Mouse (Mus musculus) adrenal gland, adult 8-10 months (tissue): ENCODE results near the gene Trhde. TPM values are rescaled to one million over a fixed set of nuclear protein-coding genes. Genes with fewer than 3 reads are reported as not detected.

Experiments
- DNase-seq: peaks from one replicate; pipeline ENCODE4 v3.0.0; 2022
- total RNA-seq, 4 experiments: library from RNA; stranded (reverse); gene quantifications; 2 replicates each; pipeline ENCODE4 v1.2.4; 2022

Trhde gene
- total RNA-seq, 4 experiments from 2014 or later = 0.17 to 0.62 (median 0.31) TPM

DNA sequence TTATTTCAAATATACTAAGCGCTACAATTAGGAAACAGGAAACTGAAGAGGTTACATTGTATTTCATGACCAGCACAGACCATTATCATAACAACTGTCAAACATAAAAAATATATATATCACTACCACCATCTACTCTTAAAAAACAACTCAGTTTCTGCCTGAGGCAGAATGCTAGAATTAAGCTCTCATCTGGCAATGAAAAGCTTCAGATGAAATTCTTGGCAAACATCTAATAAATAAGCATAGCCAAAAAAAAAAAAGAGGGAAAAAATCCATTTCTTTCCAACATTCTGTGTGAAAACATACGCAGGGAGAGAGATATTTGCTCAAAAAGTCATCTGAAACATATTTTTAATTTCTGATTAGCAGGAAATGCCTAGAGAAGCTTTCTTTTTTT is 67.0 kb downstream of the Trhde start:
- no peak for DNase-seq

DNA sequence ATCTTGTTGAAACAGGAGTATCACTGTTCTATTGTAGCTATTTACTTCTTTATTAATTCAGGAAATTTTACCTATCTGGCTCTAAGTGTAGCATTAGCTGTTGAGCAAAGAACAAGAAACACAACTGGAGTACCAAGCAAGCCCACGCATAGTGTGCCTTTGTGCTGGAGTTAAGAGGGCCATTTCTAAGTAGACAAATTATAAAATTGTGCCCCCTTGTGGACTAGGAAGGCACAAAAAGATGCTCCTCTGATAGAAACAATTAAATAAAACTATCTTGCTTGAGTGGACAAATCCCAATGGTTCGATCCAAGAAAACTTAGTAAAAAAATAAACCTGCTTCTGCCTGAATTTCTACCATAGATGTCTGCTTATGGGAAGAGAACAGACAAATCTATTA is 76.5 kb downstream of the Trhde start:
- no peak for DNase-seq

DNA sequence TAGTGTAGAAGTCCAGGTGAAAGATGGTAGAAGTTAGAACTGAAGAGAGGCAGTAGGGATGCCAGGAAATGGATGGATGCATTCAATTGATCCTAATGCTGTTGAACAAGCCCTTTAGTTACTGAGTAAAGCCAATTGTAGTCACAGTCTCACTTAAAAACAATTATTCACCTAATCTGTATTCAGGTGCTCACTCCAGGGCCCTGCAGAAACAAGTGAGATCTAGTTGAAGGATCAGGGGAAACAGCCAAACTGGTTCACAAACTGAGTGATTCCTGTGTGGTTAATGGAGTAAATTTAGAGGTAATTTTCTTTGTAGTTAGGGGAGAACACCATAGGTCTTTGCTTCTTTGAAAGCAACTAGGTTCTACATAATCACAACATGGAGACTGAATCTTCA is 100.3 kb downstream of the Trhde start:
- no peak for DNase-seq

DNA sequence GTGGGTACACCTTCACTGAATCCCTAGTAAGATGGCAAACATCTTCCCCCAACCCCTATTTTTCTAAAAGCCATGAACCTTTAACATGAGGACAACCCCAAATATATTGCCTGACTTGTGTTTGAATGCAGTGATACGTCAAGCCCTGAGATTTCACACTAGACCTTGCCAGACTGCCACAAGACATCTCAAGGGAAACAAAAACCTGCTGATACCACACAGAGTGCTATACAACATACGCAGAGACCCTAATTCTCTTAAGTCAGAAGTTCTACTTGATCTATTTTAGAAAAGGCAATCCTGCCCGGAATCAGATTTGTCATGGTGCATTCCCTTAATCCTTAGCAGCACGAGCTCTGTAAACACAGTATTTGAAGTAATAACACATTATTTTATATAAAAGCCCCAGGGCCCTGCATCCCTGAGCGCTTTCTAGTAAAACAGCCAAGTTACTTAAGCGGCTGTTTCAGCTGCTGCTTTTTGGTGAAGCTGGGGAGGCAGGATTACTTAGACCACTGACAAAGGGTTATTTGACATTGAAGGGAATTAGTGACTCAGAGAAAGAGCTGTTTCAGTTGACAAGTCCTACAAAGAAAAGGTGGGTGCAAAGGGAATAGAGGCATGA is 130.2 kb downstream of the Trhde start:
- DNase-seq = no peak

DNA sequence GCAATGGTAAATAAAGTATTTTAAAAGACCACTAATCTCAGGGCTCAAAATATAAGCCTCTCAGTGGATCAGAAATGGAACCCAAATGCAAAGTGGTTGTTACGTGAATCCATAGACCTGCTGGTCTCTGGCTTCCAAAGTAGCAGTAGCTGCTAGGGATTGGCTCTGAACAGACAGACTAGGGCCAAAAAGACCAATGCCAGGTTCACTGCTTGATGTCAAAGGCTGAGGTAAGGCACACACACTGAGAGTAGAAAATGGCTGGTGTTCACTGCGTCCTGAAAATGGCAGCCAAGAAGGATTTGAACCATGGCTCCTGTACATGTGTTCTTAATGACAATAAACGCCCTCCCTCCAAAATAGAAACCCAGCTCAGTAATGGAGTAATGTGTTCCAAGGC is 209.1 kb downstream of the Trhde start:
- DNase-seq = no peak

DNA sequence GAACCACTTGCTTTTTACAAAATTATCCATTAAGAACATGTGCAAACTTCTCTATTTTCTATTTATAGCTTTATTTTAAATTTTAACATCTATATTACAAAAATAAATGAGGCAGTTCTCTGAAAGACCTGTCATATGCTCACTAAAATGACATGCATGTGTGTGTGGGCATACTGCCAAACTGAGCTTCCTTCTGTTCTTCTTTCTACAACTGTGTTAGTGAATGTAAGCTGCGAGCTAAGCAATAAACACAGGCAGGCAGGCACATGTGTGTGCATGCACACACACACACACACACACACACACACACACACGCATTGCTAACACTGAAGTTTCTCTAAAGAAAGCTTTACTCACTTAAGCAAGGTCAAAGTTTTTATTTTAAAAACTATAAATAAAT is 223.2 kb downstream of the Trhde start:
- no peak for DNase-seq

DNA sequence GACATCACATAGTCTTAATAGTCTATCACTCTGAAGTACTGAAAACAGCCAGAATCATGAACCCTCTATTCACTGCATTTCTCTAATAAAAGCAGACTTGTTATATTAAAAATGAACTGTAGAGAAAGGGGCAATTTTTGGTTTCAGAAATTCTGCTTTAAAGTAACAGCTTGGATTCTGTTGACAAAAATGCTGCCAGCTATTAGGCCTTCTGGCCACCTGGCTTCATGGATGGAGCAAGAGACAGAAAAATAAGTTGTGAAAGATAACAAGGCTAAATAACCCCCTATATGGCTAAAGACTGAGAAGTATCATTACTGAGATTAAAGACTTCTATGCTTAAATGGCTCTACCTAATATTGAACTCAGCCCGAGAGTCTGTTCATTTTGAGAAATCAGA is 234.2 kb downstream of the Trhde start:
- DNase-seq = no peak

DNA sequence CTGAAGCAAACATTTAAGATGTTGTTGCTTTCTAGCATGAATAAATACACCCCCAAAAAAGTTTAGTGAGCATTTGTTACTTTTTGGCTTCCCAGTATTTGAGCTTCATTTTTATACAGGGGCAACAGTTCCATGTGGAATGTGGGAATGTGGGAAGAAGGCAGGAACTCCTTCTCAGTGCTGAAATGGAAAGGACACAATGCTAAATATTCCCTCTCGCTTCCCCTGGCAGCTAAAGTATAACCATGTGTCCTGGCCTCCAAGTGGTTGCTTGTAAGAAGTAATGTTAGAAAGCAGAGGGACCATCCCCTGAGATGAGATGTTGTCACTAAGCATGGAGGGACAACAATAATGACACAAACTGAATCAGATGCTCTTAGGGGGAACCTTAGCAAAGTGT is 292.9 kb downstream of the Trhde start:
- DNase-seq = no peak

DNA sequence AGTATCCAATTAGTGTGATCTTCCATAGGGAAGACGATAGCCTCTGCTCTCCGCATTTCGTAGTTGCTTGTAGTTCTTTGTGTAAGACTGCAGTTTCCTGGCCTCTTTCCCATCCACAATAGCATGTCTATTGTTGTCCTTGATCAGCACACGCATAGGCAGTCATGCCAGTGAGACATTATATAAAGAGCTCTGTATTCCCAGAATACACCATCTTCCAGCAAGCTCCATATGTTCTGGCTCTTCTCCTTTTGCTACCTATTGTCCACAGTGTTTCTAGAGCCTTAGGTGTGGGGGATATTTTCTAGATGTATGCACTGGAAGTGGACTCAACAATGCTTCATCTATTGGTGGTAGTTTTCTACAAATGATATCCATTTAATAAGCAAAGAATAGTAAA is 313.3 kb downstream of the Trhde start:
- no peak for DNase-seq

DNA sequence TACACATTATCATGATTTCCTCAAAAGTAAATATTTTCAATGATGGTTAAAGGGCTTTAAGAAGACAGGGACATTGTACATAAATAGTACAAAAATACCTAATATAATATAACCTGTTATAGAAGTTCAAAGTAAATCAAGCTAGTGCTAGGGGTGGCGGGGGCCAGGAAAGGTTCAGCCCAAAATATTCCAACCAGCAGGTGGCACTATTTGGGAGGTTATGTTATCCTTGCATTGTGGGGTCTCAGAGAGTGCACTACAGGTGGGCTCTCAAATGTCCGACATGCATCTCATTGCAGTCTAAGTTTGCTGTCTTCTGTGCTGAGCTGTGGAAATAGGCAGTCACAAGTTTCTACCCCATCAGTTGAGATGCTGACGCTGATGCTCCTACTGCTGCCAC is 346.5 kb downstream of the Trhde start:
- no peak for DNase-seq

DNA sequence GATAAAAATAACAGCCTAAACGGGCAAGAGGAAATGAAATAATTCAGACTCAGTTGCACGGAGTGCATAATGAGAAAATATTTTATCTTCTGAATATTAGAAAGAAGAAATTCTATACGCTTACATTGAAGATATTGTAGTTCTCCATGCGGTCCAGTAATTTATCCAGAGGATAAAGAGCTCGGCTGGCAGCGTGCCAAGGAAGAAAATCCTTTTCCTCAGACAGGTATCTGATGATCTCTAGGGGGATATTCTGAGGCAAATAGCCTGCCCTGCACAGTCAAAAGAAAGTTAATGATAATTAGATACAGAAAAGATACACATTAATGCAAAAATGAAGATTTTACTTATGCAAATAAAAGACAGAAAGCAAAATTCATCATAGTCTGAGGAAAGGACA is 354.0 kb downstream of the Trhde start:
- no peak for DNase-seq

DNA sequence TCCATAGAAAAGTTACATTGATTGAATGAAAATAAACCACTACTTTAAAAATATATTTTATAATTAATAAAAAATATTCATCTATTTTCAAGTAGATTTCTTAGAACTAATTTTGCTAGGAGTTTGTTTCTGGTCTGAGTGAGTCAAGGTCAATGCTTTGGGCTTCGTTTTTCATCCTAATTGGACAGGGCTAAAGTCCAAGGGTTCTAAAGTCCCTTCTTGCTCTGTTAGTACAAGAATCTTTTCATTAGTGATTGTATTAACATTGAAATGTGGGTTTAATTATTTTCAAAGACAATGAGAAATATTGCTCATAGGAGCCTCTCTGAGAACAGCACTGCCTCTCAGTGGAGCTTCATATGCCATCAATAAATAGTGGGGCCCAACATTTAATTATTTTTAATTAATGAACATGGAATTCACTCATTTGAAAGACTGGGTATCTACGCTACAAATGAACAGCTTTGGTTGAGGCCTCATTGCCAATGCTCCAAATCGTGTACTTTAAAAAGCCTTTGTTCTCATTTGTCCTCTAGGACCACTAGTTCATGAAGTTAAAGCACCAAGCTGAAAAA is 383.1 kb downstream of the Trhde start:
- no peak for DNase-seq

DNA sequence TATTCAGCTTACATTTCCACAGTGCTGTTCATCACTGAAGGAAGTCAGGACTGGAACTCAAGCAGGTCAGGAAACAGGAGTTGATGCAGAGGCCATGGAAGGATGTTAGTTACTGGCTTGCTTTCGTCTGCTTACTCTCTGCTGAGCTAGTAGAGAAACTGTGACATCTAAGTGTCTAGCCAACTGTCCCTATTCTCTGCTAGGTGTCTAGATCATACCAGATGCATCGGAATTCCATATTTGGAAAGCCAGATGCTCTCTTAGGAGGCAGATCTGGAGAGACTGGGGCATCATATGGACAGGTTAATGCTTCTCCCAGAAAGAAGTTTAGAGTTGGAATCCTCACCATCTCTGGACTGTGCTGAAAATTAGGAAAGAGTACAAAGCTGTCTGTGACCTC is 386.4 kb downstream of the Trhde start:
- no peak for DNase-seq

DNA sequence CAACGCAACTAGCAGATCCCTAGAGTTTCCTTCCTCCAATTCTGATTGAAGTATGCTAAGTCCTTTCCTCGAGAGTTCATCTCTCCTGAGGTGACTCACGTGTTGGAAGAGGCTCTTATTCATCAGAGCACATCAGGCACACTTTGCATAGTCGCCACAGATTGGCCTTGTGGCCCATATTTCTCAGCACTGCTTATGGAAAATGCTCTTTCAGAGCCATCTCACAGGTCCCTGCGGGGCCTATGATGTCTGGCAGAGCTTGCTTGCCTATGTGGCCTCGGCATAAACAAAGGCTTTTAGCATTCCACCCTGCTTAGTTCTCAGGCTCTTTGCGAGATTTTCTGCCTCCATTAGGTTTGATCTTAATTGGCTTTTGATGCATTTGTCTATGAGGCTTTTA is 396.8 kb downstream of the Trhde start:
- no peak for DNase-seq

DNA sequence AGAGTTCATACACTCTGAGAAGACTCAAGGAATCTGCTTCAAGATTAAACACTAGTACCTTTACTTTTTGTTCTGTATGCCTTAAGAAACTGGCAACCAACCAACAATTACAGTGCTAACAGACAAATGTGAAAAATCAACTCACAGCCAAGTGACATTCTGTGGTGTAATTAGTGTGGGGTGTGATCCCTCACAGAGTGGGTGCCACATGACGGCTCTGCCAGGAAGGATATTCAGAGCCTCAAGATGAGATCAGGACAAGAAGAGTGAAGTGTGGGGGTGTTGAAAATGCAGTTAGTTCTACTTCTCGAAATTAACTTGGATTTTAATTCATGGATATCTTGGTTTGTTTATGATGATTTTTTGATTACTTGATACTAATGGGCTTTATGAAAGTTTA is 398.3 kb downstream of the Trhde start:
- DNase-seq = no peak

DNA sequence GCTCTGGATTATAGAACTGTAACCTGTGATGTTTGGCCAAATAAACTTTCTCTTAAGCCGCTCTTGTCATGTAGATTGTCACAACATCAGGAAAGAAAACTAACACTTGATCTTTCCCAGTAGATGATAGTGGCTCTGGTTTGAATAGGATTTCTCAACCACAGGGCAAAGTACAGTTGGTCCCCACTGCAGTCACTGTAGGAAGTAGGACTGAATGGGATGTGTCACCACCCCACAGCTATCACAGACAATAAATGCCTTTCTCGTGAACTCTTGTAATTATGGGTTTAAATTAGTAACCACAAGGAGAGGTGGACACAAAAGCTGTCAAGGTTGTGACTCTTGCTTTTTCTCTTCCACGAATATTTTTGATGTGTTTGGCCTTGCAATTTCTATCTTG is 431.3 kb downstream of the Trhde start:
- DNase-seq = no peak

DNA sequence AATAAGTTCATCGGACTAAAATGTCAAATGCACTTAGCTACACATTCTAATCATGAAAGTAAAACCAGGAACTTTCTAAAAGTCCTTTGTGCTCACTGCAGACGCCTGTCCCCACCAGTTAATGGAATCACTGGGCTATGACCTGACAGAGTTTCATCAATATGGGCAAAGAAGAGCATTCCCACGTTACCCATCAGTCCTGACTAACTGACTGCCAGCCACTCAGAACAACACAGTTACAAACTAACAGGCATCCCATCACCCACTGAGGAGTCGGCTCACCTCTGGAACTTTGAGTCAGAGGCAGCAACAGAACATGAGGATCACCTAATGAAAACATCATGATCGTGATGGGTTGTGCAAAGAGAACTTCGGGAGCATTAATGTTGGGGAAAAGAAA is 438.7 kb downstream of the Trhde start:
- DNase-seq = no peak

DNA sequence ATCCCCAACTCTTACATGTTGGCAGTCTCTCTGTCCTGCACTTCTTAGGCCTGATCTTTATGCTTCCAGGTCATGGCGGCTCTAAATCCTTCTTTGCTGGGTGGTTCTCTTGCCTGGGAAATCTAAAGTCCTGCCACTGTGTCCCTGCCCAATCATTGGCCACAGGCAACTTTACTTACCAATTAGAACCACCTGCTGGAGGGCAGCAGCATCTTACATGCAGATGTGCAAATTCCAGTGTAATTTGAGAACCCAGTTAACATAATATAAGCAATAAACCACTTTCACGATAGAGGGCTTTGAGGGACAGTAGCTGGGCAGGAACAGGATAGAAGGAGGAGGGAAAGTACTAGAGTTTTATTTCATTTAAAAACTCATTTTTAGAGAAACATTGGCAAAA is 439.5 kb downstream of the Trhde start:
- no peak for DNase-seq
